Mouse (Mus musculus) Patski (cell line): ENCODE data around the gene 9930111J21Rik1. TPM values are rescaled to one million over a fixed set of nuclear protein-coding genes. Genes with fewer than 3 reads are reported as not detected.
"Not testable (repeated sequence)": the region's sequence is repeated elsewhere in the genome, so short reads cannot be mapped to it uniquely, and the experiment has no call there.

Experiments
- ATAC-seq: fragments of 100-300 bp; one replicate; pipeline ENCODE4 v1.8.0; 2021
- CTCF ChIA-PET: fragments of 350-600 bp; sonication (Branson Sonifier 250); formaldehyde crosslinking; loops from one replicate; lab custom pipeline; 2022; ENCODE audit warnings: inconsistent platforms; lab: Charles Lee
- POLR2A ChIA-PET: fragments of 350-600 bp; sonication (Branson Sonifier 250); formaldehyde crosslinking; loops from one replicate; lab custom pipeline; 2022; ENCODE audit warnings: antibody characterized with exemption, inconsistent platforms; lab: Charles Lee
- DNase-seq: peaks from one replicate; pipeline ENCODE4 v3.0.0-alpha.2; 2011; ENCODE audit warnings: low read depth, low spot score
- H3K27me3 ChIP-seq: fragments of 371-371 bp; one replicate; pipeline ENCODE4 v1.5.1; 2021
- CTCF ChIP-seq: fragments of 100-300 bp; IDR thresholded peaks from one replicate; pipeline ENCODE4 v1.5.1; 2021
- in situ Hi-C: fragments of 300-500 bp; cut with MboI; formaldehyde crosslinking; loops from 3 replicates; pipeline ENCODE4 v1.11.1; 2018; ENCODE audit warnings: low pct_unique_long_range_greater_than_20kb, mixed read lengths
- polyA plus RNA-seq: library from polyadenylated mRNA; unstranded; gene quantifications from one replicate; pipeline ENCODE4 v1.2.3, GENCODE M21; 2021

9930111J21Rik1 gene
- polyA plus RNA-seq, 1 experiment from 2014 or later = 0.62 TPM

DNA sequence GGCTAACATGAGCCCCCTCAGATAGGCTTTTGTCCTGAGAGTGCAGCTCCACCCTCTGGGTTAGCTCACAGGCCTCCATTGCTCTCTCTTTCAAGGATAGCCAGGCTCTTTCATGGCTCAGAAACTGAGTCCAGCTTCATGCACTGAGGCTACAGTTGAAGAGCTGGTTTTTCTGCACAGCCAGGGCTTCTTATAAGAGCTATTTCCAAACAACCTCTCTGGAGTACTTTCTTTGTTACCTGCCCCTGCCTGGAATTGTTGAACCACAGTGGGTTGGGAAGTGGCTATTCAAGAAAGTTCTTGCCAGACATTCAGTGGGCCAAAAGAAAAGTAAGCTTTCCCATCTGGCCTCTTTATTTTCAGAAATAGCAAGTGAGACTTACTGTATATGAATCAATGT is 39.9 kb downstream of the 9930111J21Rik1 start:
- H3K27me3 ChIP-seq, CTCF ChIA-PET, ATAC-seq, DNase-seq, POLR2A ChIA-PET, in situ Hi-C loops: not testable (repeated sequence)

DNA sequence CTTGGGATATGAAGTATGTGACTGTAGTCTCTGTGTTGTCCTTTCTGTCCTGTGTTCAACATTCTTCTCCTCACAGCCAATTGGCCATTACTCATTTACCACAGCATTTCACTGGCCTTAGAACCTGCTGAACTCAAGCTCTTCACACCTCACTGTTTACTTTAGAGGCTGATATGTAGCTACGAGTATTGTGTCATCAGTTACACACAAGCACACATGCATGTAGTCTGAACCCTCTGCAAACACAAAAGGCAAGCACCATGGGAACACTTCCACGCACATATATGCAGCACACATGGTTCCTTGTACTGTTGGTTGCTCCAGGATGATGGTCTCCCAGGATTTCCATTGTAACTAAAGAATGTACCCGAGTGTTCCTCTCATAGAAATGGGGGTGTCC is 43.9 kb downstream of the 9930111J21Rik1 start:
- POLR2A ChIA-PET, ATAC-seq, H3K27me3 ChIP-seq, DNase-seq, in situ Hi-C loops, CTCF ChIA-PET: not testable (repeated sequence)

DNA sequence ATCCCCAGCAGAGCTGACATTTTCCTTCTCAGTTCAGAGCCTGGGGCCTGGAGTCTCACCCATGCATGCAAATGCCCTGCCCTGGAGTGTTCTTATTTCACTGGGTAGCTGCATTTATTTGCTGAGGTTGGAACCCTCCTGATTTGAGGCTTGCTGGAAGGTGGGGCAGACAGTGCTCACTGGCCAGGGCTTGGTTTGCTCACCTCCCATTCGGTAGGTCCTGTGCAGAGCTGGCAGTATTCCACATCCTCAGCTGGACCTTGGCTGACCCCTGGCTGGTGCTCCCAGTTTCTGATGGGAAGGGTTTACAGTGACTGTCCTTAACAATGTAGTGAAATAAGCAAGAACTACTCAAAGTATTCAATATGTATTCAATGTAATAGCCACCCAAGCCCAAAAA is 45.3 kb downstream of the 9930111J21Rik1 start:
- CTCF ChIA-PET, DNase-seq, ATAC-seq, H3K27me3 ChIP-seq, POLR2A ChIA-PET, in situ Hi-C loops: not testable (repeated sequence)

DNA sequence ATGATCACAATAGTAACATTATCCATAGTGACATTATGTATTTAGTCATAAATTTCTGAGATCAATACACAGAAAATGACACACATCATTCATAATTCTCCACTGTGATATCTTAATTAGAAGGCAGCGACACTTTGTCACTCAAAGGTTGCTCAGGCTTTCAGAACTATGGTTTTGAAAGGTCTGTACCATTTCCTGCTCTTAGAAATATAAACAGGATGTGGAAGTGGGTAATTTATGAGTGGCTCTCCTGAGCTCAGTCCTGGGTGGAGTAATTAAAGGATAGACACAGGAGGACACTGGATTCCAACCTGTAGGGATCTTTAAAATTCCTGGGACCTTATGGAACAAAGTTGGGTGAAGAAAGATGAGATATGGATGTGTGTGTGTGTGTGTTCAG is 45.8 kb downstream of the 9930111J21Rik1 start:
- POLR2A ChIA-PET, CTCF ChIA-PET, in situ Hi-C loops, DNase-seq, ATAC-seq, H3K27me3 ChIP-seq: not testable (repeated sequence)

DNA sequence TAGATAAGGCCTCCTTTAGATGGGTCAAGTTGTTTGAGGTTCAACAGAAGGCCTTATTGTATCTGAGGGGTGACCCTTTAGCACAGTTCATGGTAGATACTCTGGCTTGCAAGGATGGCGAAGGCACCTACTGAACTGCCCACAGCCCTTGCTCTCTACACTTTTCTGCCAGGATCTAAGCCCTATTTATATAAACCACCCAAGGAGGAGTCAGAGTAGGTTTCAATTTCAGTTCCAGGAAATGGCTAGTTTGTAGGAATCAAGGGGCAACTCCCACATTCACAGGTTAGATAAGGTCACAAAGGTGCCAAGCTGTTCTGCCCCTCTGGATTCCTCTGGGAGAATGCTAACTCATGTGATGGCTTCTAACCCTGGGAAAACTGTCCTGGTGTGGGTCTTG is 51.1 kb downstream of the 9930111J21Rik1 start:
- CTCF ChIA-PET, ATAC-seq, POLR2A ChIA-PET, H3K27me3 ChIP-seq, DNase-seq: not testable (repeated sequence)
- in situ Hi-C loops = loop anchor here (10.0 kb wide), 1 partner anchor 67 kb away; the partner anchor contains the start of genes Gm12185 and Tgtp1

- H3K27me3 ChIP-seq, DNase-seq, POLR2A ChIA-PET, CTCF ChIA-PET, ATAC-seq: not testable (repeated sequence)
- in situ Hi-C loops = loop anchor here (10.0 kb wide), 1 partner anchor 68 kb away; the partner anchor contains the start of genes Gm12185 and Tgtp1
These were observed 52.8 kb downstream of the 9930111J21Rik1 start for GRCm38 (mm10) chr11:48926437-48926836.

DNA sequence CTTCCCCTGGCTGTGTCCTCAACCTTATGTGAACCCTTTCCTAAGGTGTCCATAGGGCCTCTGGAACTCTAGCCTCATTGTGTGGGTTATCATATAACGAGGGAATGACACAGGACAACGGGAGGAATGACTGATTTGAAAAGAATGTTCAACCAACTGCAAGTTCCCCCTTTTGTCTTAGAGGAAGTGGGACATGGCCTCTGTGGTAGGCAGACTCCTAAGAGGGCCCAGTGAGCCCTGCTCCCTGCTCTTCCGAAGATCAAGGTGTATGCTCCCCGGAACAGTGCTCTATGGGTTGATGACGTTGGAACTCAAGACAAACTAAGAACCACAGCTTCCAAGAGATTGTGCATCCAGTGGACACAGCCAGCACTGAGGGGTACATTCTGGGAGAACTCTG is 55.4 kb downstream of the 9930111J21Rik1 start:
- in situ Hi-C loops = loop anchor here (5.0 to 10.0 kb wide), 2 partner anchors 71 to 158 kb away; partner anchors contain the start of genes Gm12185 and Tgtp1
- ATAC-seq, DNase-seq, H3K27me3 ChIP-seq, POLR2A ChIA-PET, CTCF ChIA-PET: not testable (repeated sequence)

DNA sequence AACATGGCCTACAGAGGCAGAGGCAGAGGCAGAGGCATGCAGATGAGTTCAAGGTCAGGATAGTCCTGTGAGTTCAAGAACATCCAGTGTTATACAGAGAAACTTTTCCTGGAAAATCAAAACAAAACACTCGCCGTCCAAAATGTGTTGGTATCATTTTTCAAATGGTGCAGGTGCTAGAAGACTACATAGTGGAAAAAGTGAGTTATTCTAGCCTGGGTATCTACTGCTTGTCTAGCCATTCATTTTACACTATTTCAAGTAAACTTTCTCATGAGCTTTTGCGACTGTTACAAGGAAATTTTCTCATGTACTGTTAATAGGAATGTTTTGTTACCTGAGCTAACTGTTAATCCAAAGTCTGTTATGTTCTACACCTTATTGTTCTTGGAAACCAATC is 60.8 kb downstream of the 9930111J21Rik1 start:
- no peak for DNase-seq
- ChIA-PET CTCF (interaction anchor here (1.7 kb wide), 1 partner anchor 160 kb away, joined by 6 read pairs; no protein-coding TSS in a partner anchor), POLR2A (no interaction called here)
- ATAC-seq = no peak
- H3K27me3 ChIP-seq = no peaks in the 10 kb centered on the region
- no peak for TF ChIP-seq CTCF
- in situ Hi-C loops = no loop called here

- no peaks in the 10 kb centered on the region for H3K27me3 ChIP-seq
- CTCF ChIA-PET = no interaction called here
- DNase-seq (no peak), ATAC-seq (no peak)
- POLR2A ChIA-PET = no interaction called here
- TF ChIP-seq CTCF = no peak
- in situ Hi-C loops = no loop called here
These were observed 65.6 kb downstream of the 9930111J21Rik1 start for GRCm38 (mm10) chr11:48913611-48914010.

DNA sequence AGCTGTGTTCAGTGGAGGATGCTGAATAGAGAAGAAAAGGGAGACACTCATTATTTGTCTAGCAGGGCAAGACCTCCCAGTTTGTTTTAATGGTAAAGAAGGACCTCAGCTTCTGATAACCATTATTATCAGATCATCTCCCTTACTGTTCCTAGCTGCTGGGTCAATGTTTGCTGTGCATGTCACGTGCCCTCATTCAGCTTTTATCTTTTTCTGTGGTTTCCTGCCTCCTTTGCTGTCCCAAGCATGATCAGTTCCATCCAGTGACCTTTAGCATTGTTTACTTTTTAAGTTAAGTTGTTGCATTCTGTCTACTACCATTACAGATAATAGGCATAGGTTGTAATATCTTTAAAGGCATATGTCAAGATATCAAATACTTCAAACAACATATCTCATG is 70.7 kb downstream of the 9930111J21Rik1 start:
- no peaks in the 10 kb centered on the region for H3K27me3 ChIP-seq
- CTCF ChIA-PET = no interaction called here
- no peak for DNase-seq
- TF ChIP-seq CTCF = no peak
- ATAC-seq = no peak
- in situ Hi-C loops = no loop called here
- POLR2A ChIA-PET = no interaction called here

GRCm38 (mm10) chr11:48902021-48902420 is 77.2 kb downstream of the 9930111J21Rik1 start, which contains the start of gene Gm5431:
Gene Gm5431 (minus strand): TSS chr11:48902214.
- POLR2A ChIA-PET = no interaction called here
- no peak for TF ChIP-seq CTCF
- no peak for DNase-seq
- ATAC-seq = no peak
- in situ Hi-C loops = no loop called here
- no peaks in the 10 kb centered on the region for H3K27me3 ChIP-seq
- CTCF ChIA-PET = no interaction called here

DNA sequence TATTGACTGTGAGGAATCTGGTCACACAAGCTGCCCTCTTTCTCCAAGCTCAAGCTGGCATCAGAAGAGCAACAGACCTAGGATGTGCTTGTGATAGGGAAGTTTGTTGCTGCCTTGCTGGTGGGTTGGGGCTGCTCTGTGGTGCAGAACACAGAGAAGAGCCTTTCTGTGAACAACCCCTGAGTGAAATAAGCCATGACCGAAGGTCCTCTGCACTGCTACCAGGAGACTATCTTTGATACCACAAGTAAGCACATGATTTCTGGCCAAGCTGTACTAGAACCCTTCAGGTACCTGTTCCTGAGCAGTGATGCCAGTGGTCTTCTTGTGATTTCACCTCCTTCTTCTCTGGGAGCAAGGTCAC is 77.6 kb downstream of the 9930111J21Rik1 start:
- POLR2A ChIA-PET, in situ Hi-C loops, DNase-seq, ATAC-seq, CTCF ChIA-PET, H3K27me3 ChIP-seq: not testable (repeated sequence)

GRCm38 (mm10) chr11:48900654-48901566 is 78.3 kb downstream of the 9930111J21Rik1 start:
- in situ Hi-C loops, DNase-seq, POLR2A ChIA-PET, H3K27me3 ChIP-seq, ATAC-seq, CTCF ChIA-PET: not testable (repeated sequence)
